Mouse (Mus musculus): Measurements from ENCODE around the gene Pax6. TPM values are rescaled to one million over a fixed set of nuclear protein-coding genes. Genes with fewer than 3 reads are reported as not detected.

The Pax6 gene
- total RNA-seq, 2 experiments from 2014 or later, result not detected

- DNase-seq, result no peak
These were observed 15.2 kb downstream of the Pax6 start for GRCm38 (mm10) chr2:105683771-105684410.

- DNase-seq, result no peak
These were observed 16.4 kb downstream of the Pax6 start for GRCm38 (mm10) chr2:105684991-105685650.

- no peak for DNase-seq
These were observed 17.0 kb downstream of the Pax6 start for GRCm38 (mm10) chr2:105685651-105686050.

GRCm38 (mm10) chr2:105686363-105687316 is 17.9 kb downstream of the Pax6 start:
- DNase-seq, result no peak

GRCm38 (mm10) chr2:105687317-105687991 is 18.8 kb downstream of the Pax6 start:
- DNase-seq, result no peak

GRCm38 (mm10) chr2:105688011-105688410 is 19.3 kb downstream of the Pax6 start:
- no peak for DNase-seq

- no peak for DNase-seq
These were observed 20.0 kb downstream of the Pax6 start for GRCm38 (mm10) chr2:105688436-105689303.

GRCm38 (mm10) chr2:105689304-105689770 is 20.6 kb downstream of the Pax6 start:
- DNase-seq, result no peak

GRCm38 (mm10) chr2:105689771-105690639 is 21.3 kb downstream of the Pax6 start:
- no peak for DNase-seq

- DNase-seq, result no peak
These were observed 22.6 kb downstream of the Pax6 start for GRCm38 (mm10) chr2:105691296-105691695.

GRCm38 (mm10) chr2:105697741-105698140 is 29.0 kb downstream of the Pax6 start:
- DNase-seq, result no peak

- DNase-seq, result no peak
These were observed 29.9 kb downstream of the Pax6 start for GRCm38 (mm10) chr2:105698631-105699030.

- DNase-seq, result no peak
These were observed 33.1 kb downstream of the Pax6 start for GRCm38 (mm10) chr2:105701781-105702180.

- no peak for DNase-seq
These were observed 33.9 kb downstream of the Pax6 start for GRCm38 (mm10) chr2:105702586-105702985.

GRCm38 (mm10) chr2:105705320-105705719 is 36.6 kb downstream of the Pax6 start:
- no peak for DNase-seq

- DNase-seq, result no peak
These were observed 40.4 kb downstream of the Pax6 start for GRCm38 (mm10) chr2:105709126-105709525.

GRCm38 (mm10) chr2:105710511-105710910 is 41.8 kb downstream of the Pax6 start:
- no peak for DNase-seq

GRCm38 (mm10) chr2:105715409-105716115 is 46.9 kb downstream of the Pax6 start:
- DNase-seq, result no peak

- no peak for DNase-seq
These were observed 58.0 kb downstream of the Pax6 start for GRCm38 (mm10) chr2:105726657-105727056.
